Mouse (Mus musculus) embryonic facial prominence, embryonic 12.5 days (tissue): ENCODE data around the gene Ubb. TPM values are rescaled to one million over a fixed set of nuclear protein-coding genes. Genes with fewer than 3 reads are reported as not detected.

Source experiments
- ATAC-seq: fragments of 200-750 bp; cut with Nextera tagmentation; 2 replicates; pipeline ENCODE4 v1.8.0; 2017; ENCODE audit not compliant: insufficient number of reproducible peaks, insufficient read depth, low FRiP score, low TSS enrichment
- H3K27ac ChIP-seq: fragments of 300-500 bp; sonication (generic); 2 replicates; pipeline ENCODE4 v1.5.1; 2016; ENCODE audit warnings: mild to moderate bottlenecking
- H3K27me3 ChIP-seq: fragments of 300-500 bp; sonication (generic); 2 replicates; pipeline ENCODE4 v1.6.1; 2016; ENCODE audit warnings: mild to moderate bottlenecking, moderate library complexity
- H3K36me3 ChIP-seq: fragments of 300-500 bp; sonication (generic); 2 replicates; pipeline ENCODE4 v1.6.1; 2016; ENCODE audit warnings: mild to moderate bottlenecking
- H3K4me1 ChIP-seq: fragments of 300-500 bp; sonication (generic); 2 replicates; pipeline ENCODE4 v1.6.1; 2016
- H3K4me2 ChIP-seq: fragments of 300-500 bp; sonication (generic); replicated peaks from 2 replicates; pipeline ENCODE4 v1.6.1; 2016; ENCODE audit warnings: mild to moderate bottlenecking, moderate library complexity
- H3K4me3 ChIP-seq: fragments of 300-500 bp; sonication (generic); 2 replicates; pipeline ENCODE4 v1.5.1; 2016; ENCODE audit warnings: mild to moderate bottlenecking
- H3K9ac ChIP-seq: fragments of 300-500 bp; sonication (generic); 2 replicates; pipeline ENCODE4 v1.6.1; 2016; ENCODE audit warnings: mild to moderate bottlenecking, moderate library complexity
- H3K9me3 ChIP-seq: fragments of 300-500 bp; sonication (generic); 2 replicates; pipeline ENCODE4 v1.6.1; 2016; ENCODE audit warnings: mild to moderate bottlenecking, moderate library complexity
- WGBS: fragments of 180-500 bp; shearing (Covaris S2); methylation state at CpG from one replicate; pipeline ENCODE4 v1.1.7; 2016; 5-methylcytosine and 5-hydroxymethylcytosine counted together
- polyA plus RNA-seq: library from polyadenylated mRNA; unstranded; fragments of >200 nt; fragmentation: Nextera tagmentation; extraction: Ambion mirVana; gene quantifications from 2 replicates; pipeline ENCODE4 v1.2.1, GENCODE M21; 2016

The Ubb gene
- polyA plus RNA-seq, 1 experiment from 2014 or later = 3,442 TPM

DNA sequence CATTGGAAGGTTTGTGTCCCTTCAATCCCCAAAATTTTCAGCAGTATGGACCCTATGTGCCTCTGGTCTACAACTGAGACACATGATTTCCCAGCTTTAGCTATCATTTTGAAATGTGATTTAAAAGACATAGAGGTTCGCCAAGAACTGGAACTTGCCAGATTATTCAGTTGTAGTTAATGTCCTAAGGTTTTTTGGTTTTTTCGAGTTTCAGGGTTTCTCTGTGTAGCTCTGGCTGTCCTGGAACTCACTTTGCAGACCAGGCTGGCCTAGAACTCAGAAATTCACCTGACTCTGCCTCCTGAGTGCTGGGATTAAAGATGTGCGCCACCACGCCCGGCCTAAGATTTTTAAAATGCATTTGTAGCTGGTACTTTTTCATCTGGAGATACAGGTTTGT is 2.7 kb downstream of the Ubb start:
- Histone ChIP-seq H3K4me2 (peak overlapping the region; percentile 78), H3K9ac (peak overlapping the region; percentile 42; the same call in 1 of the 2 replicates)
- WGBS = 86% methylated on average over 5 of the region's 5 CpGs

DNA sequence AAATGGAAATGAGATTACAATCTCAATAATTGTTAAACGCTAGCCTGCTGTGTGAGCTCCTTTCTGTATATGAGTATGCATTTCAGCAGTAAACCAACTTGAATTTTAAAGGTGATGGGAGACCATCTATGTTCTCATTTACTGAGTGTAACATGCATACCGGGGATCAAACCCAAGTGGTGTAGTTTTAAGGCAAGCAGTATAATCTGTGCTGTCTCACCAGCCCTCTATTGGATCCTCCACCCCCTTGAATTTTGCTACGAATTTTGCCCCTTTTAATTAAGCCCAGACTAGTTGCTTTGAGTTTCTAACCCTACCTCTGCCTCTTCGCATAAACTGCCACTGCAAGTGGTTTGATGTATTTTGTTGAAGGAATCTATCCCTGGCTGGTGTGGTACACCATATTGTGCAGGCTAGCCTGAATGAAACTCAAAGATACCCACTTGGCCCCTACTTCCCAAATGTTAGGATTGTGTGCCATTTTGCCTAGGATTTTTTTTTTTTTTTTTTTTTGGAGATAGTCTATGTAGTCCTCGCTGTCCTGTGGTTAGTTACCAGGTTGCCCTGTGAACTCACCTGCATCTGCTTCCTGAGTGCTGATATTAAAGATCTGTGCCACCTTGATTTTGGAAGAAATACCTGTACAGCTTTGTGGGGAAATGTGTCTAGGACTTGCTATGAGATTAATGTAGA is 3.3 kb downstream of the Ubb start:
- ATAC-seq = no peak
- H3K4me1 ChIP-seq = peaks cover 24% of the 10 kb centered on the region
- 66% methylated on average over 5 of the region's 5 CpGs for WGBS
- H3K27me3 ChIP-seq = no peaks in the 10 kb centered on the region
- H3K36me3 ChIP-seq = peaks cover 22% of the 10 kb centered on the region
- H3K27ac ChIP-seq = no peak overlapping the region
- H3K9ac ChIP-seq = no peak overlapping the region
- no peaks in the 10 kb centered on the region for H3K9me3 ChIP-seq
- H3K4me2 ChIP-seq = peak overlapping the region; percentile 78
- peak overlapping the region; percentile 50 for H3K4me3 ChIP-seq

More for the DNA sequence above, 2.7 kb downstream of the Ubb start:
- Histone ChIP-seq H3K9me3 (no peaks in the 10 kb centered on the region), H3K4me1 (peaks cover 24% of the 10 kb centered on the region), H3K4me3 (peak overlapping the region; percentile 50), H3K27ac (no peak overlapping the region), H3K36me3 (peaks cover 22% of the 10 kb centered on the region), H3K27me3 (no peaks in the 10 kb centered on the region)
- no peak for ATAC-seq

DNA sequence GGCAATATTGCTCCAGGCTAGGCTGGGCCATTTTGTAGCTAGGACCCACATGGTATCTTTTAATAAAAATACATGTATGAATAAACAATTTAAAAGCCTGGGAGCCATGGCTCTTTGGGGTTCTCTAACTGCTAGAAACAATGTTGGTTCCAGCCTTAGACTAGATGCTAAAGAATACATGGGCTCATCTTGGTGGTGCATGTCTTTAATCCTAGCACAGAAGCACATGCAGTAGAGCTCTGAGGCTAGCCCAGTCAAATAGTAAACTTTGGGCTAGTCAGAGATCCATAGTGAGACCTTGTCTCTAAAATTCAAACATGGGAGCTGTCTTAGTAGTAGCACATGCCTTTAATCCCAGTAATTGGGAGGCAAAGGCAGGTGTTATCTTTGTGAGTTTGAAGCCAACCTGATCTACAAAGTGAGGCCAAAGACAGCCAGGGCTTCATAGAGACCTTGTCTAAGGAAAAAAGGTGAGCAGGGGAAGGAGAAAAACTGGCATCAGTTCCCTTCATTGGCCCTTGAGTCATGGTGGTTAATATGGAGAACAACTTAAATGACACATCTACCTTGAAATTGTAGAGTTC is 4.1 kb downstream of the Ubb start:
- H3K4me3 ChIP-seq = peak overlapping the region; percentile 50; the same call in 1 of the 2 replicates
- peak overlapping the region; percentile 78 for H3K4me2 ChIP-seq
- no peak for ATAC-seq
- no peak overlapping the region for H3K27ac ChIP-seq
- H3K9ac ChIP-seq = no peak overlapping the region
- H3K4me1 ChIP-seq = peaks cover 18% of the 10 kb centered on the region
- H3K36me3 ChIP-seq = peaks cover 22% of the 10 kb centered on the region
- no peaks in the 10 kb centered on the region for H3K27me3 ChIP-seq
- H3K9me3 ChIP-seq = no peaks in the 10 kb centered on the region

DNA sequence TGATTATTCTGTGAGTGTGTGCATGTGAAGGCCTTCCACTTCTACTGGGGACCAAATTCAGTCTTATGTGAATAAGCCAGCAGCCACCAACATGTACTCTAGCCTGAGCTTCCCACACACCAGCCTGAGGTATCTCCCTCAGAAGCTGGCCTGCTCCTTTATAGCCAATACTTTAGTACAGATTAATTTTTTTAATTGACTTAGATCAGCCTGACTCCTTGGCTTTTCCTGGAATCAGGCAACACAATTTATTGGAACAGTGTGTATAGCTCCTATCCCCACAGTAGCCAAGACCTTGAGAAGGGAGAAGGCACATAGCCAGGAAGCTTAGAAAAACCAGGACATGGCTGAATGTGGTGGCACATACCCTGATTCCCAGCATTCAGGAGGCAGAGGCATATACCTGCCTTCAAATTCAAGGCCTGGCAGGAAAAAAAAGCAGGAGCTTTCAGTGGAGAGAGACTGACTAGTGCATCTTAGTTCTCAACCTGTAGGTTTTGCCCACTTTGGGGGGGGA is 5.0 kb downstream of the Ubb start:
- Histone ChIP-seq H3K4me1 (peaks cover 18% of the 10 kb centered on the region), H3K9me3 (no peaks in the 10 kb centered on the region), H3K9ac (no peak overlapping the region), H3K27me3 (no peaks in the 10 kb centered on the region), H3K4me2 (no peak overlapping the region), H3K4me3 (no peak overlapping the region), H3K36me3 (peaks cover 22% of the 10 kb centered on the region), H3K27ac (no peak overlapping the region)
- ATAC-seq = no peak

DNA sequence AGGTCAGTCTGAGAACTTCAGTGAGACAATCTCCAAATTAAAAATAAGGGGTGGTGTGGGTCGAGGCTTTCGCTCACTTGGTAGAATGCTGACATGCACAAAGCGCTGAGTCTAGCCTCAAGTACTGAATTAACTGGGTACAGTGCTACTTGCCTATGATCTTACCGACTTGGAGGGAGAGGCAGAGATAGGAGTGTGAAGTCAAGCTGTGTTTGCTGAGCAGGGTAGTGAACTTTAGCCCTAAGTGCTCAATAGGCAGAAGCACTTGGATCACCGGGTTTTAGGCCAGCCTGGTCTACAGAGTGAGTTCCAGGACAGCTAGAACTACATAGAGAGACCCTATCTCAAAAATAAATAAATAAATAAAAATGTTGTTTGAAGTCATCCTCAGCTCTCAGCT is 6.2 kb downstream of the Ubb start:
- 69% methylated on average over 5 of the region's 5 CpGs for WGBS
- Histone ChIP-seq H3K4me1 (peaks cover 18% of the 10 kb centered on the region), H3K9me3 (no peaks in the 10 kb centered on the region), H3K27me3 (no peaks in the 10 kb centered on the region), H3K4me3 (no peak overlapping the region), H3K9ac (no peak overlapping the region), H3K27ac (no peak overlapping the region), H3K4me2 (no peak overlapping the region), H3K36me3 (peaks cover 22% of the 10 kb centered on the region)
- no peak for ATAC-seq

DNA sequence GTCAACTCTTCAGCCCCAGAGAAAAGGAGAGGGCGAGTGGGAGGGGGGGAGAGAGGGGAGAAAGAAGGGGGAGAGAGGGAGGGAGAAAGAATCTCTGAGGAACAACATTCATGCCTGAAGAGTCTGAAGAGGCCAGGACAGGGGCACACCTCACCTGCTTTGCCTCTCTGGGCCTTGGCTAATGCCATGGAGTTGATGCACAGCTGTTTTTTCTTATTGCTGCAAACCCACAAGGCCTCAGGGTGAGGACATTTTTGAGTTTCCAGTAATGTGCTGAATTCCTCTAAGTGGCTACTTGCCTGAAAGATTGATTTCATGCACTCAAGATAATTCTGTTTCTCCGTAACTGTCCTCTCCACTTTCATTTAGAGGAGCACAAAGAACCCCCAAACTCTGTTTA is 7.2 kb downstream of the Ubb start:
- peaks cover 18% of the 10 kb centered on the region for H3K4me1 ChIP-seq
- H3K9ac ChIP-seq = no peak overlapping the region
- 41% methylated on average over 2 of the region's 2 CpGs for WGBS
- H3K27ac ChIP-seq = no peak overlapping the region
- no peak overlapping the region for H3K4me3 ChIP-seq
- H3K4me2 ChIP-seq = no peak overlapping the region
- ATAC-seq = no peak
- no peaks in the 10 kb centered on the region for H3K27me3 ChIP-seq
- H3K9me3 ChIP-seq = no peaks in the 10 kb centered on the region
- H3K36me3 ChIP-seq = peaks cover 20% of the 10 kb centered on the region

DNA sequence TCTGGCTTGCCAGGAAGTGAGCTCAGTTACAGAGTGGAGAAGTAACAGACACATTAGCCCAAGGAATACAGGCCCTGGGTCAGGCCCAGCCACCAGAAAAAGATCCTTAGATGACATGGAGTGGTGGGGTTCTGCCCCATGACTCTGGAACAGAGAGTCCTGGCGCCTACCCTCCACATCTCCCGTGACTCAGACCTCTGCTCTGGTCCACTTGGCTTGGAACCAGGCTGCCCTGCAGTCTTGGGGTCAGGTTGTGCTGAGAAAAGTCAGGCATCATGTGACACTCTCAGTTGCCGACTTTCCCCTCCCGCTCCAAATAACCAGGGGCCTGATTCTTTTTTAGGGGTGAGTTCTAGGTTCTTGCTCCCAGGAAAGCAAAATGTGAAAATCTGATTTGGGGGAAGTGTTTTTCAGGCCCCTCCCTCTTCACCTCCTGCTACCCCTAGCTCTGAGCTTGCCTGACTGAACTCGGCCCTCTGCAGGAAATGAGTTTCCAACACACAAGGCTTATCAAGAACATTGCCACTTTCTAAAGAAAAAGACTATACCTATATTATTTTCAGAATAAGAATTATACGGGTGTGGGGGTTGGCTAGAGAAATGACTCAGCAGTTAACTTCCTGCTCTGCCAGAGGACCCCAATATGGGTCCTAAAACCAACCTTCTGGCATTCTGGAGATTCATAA is 8.1 kb downstream of the Ubb start:
- WGBS = 49% methylated on average over 6 of the region's 6 CpGs
- H3K36me3 ChIP-seq = peaks cover 12% of the 10 kb centered on the region
- H3K9me3 ChIP-seq = no peaks in the 10 kb centered on the region
- H3K4me3 ChIP-seq = no peak overlapping the region
- no peak overlapping the region for H3K9ac ChIP-seq
- H3K27ac ChIP-seq = no peak overlapping the region
- ATAC-seq = no peak
- no peak overlapping the region for H3K4me2 ChIP-seq
- H3K4me1 ChIP-seq = peaks cover 8% of the 10 kb centered on the region
- H3K27me3 ChIP-seq = no peaks in the 10 kb centered on the region

DNA sequence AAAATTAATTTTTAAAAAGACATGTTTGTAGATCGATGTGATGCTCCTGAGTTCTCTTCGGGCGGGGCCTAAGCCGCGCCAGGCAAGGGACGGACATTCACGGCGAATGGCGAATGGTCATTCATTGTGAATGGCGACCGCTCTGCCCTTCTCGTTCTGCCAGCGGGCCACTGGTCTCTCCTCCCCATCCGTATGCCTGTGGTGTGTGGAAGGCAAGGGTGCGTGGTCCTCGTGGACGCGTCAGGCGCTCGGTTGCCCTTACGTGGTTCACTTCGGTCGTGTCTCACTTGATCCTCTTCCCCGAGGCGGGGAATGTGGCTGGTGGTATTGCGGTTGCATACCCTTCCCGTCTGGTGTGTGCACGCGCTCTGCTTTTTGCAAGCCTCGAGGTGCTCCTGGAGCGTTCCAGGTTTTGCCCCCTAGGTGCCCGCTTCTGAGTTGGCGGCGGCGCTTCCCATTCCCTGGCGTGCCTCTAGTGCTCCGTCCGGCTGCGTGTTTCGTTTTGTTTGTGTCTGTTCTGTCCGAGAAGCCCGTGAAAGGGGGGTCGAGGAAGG is 9.6 kb downstream of the Ubb start:
- ATAC-seq = no peak
- WGBS = 27% methylated on average over 43 of the region's 43 CpGs

DNA sequence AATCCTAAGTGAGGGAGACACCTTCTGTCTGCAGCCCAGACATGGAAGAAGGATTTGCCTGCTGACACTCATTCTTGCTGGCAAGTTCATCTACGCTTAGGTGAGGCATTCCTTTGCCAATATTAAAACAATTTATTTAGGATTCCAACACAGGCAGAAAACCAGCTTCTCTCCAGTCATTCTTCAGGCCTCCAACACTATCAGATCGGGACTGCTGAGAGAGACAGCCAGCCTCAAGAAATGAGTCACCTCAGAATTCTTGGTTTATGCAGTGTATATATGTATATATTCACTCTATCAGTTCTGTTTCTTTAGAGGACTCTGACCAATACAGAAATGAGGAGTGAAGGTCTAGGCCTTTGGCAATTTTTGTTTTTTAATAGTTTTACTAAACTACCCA is 12.6 kb downstream of the Ubb start:
- no peaks in the 10 kb centered on the region for H3K27me3 ChIP-seq
- H3K4me3 ChIP-seq = no peak overlapping the region
- WGBS = 84% methylated on average over 2 of the region's 2 CpGs
- no peak for ATAC-seq
- no peak overlapping the region for H3K9ac ChIP-seq
- H3K27ac ChIP-seq = no peak overlapping the region
- H3K9me3 ChIP-seq = no peaks in the 10 kb centered on the region
- no peak overlapping the region for H3K4me2 ChIP-seq
- no peaks in the 10 kb centered on the region for H3K4me1 ChIP-seq
- no peaks in the 10 kb centered on the region for H3K36me3 ChIP-seq

More for the DNA sequence above, 9.6 kb downstream of the Ubb start:
- Histone ChIP-seq H3K9ac (no peak overlapping the region), H3K36me3 (no peaks in the 10 kb centered on the region), H3K27me3 (no peaks in the 10 kb centered on the region), H3K4me2 (peak overlapping the region; percentile 50), H3K4me3 (peak overlapping the region; percentile 28), H3K9me3 (no peaks in the 10 kb centered on the region), H3K27ac (no peak overlapping the region), H3K4me1 (no peaks in the 10 kb centered on the region)

DNA sequence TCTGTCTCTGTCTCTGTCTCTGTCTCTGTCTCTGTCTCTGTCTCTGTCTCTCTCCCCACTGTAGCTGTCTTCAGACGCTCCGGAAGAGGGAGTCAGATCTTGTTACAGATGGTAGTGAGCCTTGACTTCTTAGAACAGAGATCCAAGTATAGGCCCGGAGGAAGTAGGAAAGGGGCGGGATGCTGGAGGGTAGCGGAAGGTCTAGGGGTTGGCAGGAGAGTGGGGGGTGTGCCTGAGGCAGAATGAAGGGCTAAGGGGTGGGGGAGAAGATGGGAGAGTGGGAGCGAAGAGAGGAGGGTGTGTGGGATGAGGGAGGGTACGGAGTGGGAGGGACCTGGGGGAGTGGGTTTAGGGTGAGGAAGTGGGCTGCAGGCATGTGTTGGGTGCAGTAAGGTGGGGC is 14.8 kb downstream of the Ubb start:
- no peak overlapping the region for H3K27ac ChIP-seq
- WGBS = 59% methylated on average over 7 of the region's 7 CpGs
- H3K36me3 ChIP-seq = no peaks in the 10 kb centered on the region
- H3K4me1 ChIP-seq = no peaks in the 10 kb centered on the region
- no peak overlapping the region for H3K4me2 ChIP-seq
- no peak overlapping the region for H3K9ac ChIP-seq
- H3K4me3 ChIP-seq = no peak overlapping the region
- H3K9me3 ChIP-seq = no peaks in the 10 kb centered on the region
- no peaks in the 10 kb centered on the region for H3K27me3 ChIP-seq
- peak; percentile 52; the same call in 1 of the 2 replicates for ATAC-seq

DNA sequence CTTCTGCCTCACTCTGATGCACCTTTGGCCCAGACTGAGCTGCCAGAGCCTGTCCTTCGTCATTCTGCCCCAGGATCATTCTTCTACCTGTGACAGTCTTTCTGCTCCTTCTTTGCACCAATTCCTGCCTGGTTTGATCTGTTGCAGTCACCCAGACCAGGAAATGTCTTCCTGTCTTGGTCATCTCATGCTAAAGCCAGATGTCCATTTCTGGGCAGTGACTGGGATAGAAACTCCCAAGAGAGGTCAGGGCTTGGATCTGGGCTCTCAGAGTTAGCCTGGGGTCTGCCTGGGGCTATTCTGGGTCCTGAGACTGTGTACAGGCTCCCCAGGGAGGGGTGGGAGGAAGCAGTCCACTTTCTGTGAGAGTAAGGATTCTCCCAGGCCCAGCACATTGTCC is 15.2 kb downstream of the Ubb start:
- no peaks in the 10 kb centered on the region for H3K27me3 ChIP-seq
- H3K9me3 ChIP-seq = no peaks in the 10 kb centered on the region
- no peak overlapping the region for H3K9ac ChIP-seq
- H3K4me1 ChIP-seq = no peaks in the 10 kb centered on the region
- H3K4me3 ChIP-seq = no peak overlapping the region
- no peaks in the 10 kb centered on the region for H3K36me3 ChIP-seq
- no peak overlapping the region for H3K27ac ChIP-seq
- 70% methylated on average over 1 of the region's 1 CpGs for WGBS
- no peak for ATAC-seq
- no peak overlapping the region for H3K4me2 ChIP-seq

DNA sequence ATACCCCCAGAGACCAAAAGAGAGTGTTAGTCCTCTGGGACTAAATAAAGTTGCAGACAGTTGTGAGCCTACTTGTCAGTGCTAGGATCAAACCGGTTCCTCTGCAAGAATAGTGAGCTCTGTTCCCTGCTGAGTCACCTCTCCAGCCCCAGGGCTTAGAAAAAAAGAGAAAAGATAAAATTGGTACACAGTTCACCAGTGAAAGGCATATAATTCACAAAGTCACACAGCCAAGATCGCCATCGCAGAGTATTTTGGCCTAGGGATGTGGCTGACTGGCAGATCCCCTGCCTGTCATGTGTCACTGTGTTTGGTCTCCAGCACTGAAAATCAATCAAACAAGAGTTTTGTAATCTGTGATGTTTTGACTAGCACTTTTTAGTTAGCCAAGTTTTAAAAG is 17.3 kb downstream of the Ubb start:
- 63% methylated on average over 3 of the region's 3 CpGs for WGBS
- H3K9ac ChIP-seq = no peak overlapping the region

More for the DNA sequence above, 17.3 kb downstream of the Ubb start:
- H3K4me1 ChIP-seq = no peaks in the 10 kb centered on the region
- H3K4me3 ChIP-seq = no peak overlapping the region
- no peak overlapping the region for H3K4me2 ChIP-seq
- H3K27me3 ChIP-seq = no peaks in the 10 kb centered on the region
- no peak for ATAC-seq
- H3K27ac ChIP-seq = no peak overlapping the region
- H3K36me3 ChIP-seq = no peaks in the 10 kb centered on the region
- H3K9me3 ChIP-seq = no peaks in the 10 kb centered on the region
